Mouse (Mus musculus): ENCODE results near the gene Pram1. TPM values are rescaled to one million over a fixed set of nuclear protein-coding genes. Genes with fewer than 3 reads are reported as not detected.
"Not testable (repeated sequence)": the region's sequence is repeated elsewhere in the genome, so short reads cannot be mapped to it uniquely, and the experiment has no call there.

Pram1 gene
- total RNA-seq (2014; fragmentation: Nextera tagmentation) (0.72 TPM in 1 of 2 replicates, not detected in the other), total RNA-seq (2017) (not detected in 2 replicates)

DNA sequence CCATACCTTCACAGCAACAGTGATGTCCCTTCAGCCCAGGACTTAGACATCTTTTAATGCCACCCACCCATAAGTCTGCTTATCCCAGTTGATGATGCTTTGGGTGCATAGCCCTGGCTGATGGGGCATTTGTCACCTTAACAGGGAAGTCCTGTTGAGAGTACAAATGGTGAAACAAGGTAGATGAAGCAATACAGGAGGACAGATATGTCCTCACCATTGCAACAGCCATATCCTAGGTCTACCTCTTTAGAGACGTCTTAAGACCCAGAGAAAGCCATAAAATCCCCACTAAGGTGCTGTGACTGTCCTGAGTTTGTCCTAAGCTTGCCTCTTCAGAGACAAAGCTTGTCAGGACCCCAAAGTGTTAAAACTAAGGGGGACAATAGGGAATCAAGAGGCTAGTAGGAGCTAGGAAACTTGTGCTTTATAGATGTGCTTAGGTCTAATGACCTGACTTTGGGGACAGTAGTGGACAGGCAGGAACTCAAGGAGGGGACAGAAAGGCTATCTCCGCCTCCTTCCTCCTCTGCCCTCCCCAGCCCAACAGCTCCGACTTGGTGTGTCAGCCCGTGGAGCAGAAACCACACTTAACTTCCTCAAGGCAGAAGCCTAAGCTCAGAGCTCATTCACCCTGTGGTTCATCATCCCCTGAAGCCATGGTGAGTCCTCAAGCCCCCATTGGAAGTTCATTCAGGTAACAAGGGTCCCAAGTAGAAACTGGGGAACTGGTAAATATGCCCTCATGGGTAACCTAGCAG lies at the start of gene Pram1:
Pram1 (plus strand) TSS at position 541 of the 761 bp plus-strand sequence.
- no peak for ATAC-seq (replicated peaks; ENCODE audit: low FRiP score, low TSS enrichment, poor library complexity, severe bottlenecking)

GRCm38 (mm10) chr17:33597271-33597670 lies 40.6 kb upstream of the Pram1 start:
- ATAC-seq (replicated peaks; ENCODE audit: low FRiP score, low TSS enrichment, poor library complexity, severe bottlenecking): no peak

GRCm38 (mm10) chr17:33598506-33598905 lies 39.4 kb upstream of the Pram1 start:
- ATAC-seq (replicated peaks; ENCODE audit: low FRiP score, low TSS enrichment, poor library complexity, severe bottlenecking): no peak

GRCm38 (mm10) chr17:33599836-33600475 lies 37.9 kb upstream of the Pram1 start:
- no peak for ATAC-seq (replicated peaks; ENCODE audit: low FRiP score, low TSS enrichment, poor library complexity, severe bottlenecking)

GRCm38 (mm10) chr17:33600831-33601230 lies 37.0 kb upstream of the Pram1 start:
- no peak for ATAC-seq (replicated peaks; ENCODE audit: low FRiP score, low TSS enrichment, poor library complexity, severe bottlenecking)

DNA sequence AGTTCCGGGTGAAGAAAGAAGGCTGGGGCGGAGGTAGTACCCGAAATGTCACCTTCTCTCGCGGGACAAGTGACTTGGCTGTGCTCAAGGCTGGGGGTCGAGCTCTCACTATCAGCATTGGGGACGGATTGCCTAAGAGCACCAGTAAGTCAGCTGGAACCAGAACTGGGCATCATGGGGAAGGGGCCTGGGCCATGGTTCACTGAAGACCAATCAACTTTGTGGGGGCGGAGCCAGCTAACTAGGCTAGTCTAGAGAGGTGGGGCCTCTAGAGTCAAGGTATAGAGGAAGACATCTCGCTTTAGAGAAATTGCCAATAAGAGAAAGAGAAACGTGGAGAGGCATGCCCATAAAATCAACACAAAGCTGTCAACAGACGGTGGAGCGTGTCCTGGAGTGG lies 35.9 kb upstream of the Pram1 start:
- ATAC-seq (replicated peaks; ENCODE audit: low FRiP score, low TSS enrichment, poor library complexity, severe bottlenecking): no peak

- peak; percentile 47; the same call in 1 of the 2 replicates for ATAC-seq (replicated peaks; ENCODE audit: low FRiP score, low TSS enrichment, poor library complexity, severe bottlenecking)
Measured at GRCm38 (mm10) chr17:33607273-33607672, 30.6 kb upstream of the Pram1 start.

- ATAC-seq (replicated peaks; ENCODE audit: low FRiP score, low TSS enrichment, poor library complexity, severe bottlenecking): no peak
Measured at GRCm38 (mm10) chr17:33610548-33610947, 27.3 kb upstream of the Pram1 start.

GRCm38 (mm10) chr17:33613726-33614125 lies 24.1 kb upstream of the Pram1 start:
- ATAC-seq (replicated peaks; ENCODE audit: low FRiP score, low TSS enrichment, poor library complexity, severe bottlenecking): not testable (repeated sequence)

DNA sequence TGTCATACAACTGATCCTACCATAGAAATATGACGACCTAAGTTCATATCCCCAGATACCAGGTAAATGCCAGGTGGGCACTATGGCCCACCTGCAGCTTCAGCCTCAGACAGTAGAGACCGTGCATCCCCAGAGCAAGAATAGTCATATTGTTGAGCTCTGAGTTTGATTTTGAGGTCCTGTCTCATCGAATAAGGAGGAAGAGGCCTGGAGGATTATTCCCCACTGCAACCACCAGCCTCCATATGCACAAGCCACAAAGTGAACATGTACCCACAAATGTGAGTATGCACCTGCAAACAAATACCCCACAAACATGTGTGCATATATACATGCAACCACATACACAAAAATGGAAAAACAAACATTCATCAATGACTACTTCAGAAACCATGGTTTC lies 10.6 kb upstream of the Pram1 start:
- no peak for ATAC-seq (replicated peaks; ENCODE audit: low FRiP score, low TSS enrichment, poor library complexity, severe bottlenecking)

DNA sequence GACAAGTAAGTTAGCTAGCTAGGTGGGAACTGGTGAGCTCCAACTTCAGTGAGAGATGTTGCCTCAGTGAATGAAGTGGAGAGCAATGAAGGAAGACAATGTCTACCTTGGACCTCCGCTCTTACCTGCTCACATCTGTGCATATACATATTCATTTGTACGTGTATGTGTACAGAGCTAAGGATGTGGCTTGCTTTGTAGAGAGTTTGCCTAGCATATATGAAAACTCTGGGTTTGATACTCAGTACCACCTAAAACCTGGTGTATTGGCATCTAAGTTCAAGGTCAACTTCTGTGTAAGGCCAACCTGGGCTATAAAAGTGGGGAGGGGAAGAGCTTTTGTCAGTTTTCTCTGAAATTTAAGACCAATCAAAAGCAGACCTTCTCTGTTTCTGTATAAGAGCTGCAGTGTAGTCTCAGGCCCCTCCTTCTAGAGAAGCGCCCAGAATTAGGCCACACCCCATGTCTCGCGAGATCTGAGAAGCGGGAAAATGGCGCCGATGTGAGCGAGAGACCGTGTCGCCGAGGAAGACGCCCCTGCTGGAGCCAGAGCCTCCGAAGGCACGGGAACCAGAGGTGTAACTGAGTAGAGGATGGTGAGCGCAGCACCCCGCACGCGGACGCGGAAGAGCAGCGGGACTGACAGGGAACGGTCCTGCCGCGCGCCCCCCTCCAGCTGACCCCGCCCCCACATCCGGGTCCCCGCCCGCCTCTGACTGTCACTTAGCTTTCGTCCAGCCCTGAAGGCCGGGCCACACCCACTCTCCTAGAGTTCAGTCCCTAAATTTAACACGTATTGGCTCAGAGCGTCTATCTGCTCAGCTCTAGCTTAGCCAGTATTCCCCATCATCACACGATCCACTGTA lies 9.0 kb upstream of the Pram1 start, which contains the start of gene Zfp414:
Zfp414 (plus strand) TSS at position 470 of the 866 bp plus-strand sequence.
- peak; percentile 96 for ATAC-seq (replicated peaks; ENCODE audit: low FRiP score, low TSS enrichment, poor library complexity, severe bottlenecking)

- ATAC-seq (replicated peaks; ENCODE audit: low FRiP score, low TSS enrichment, poor library complexity, severe bottlenecking): no peak
Measured at GRCm38 (mm10) chr17:33629487-33630125, 8.2 kb upstream of the Pram1 start.

DNA sequence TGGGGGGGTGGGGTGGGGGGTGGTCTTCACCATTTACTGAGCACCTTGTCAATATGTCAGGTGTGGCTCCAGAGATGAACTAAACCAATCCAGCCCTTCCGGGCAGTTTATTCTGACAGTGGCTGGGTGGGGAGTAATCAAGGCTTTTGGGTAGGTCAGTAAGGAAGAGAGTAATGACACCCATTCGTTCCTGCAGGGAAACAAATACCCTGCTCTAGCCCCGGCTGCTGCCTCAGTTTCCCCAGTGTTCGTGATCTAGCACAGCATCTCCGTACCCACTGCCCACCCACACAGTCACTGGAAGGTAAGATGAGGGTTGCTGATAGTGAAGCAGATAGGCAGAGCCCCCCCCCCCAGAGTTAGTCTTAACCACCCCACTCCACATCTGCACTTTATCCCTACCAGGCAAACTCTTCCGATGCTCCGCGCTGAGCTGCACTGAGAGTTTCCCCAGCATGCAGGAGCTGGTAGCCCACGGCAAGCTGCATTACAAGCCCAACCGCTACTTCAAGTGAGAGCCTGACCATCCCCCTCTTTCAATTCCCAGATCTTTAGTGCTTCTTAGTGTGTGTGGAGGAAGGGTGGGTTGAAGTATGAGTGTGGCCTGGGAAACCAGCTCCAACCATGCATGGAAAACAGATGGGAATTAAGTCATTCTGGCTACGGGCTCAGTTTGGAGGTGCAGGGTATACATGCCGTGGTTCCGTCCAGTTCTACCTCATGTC lies 7.5 kb upstream of the Pram1 start:
- no peak for ATAC-seq (replicated peaks; ENCODE audit: low FRiP score, low TSS enrichment, poor library complexity, severe bottlenecking)

GRCm38 (mm10) chr17:33631236-33631635 lies 6.6 kb upstream of the Pram1 start:
- no peak for ATAC-seq (replicated peaks; ENCODE audit: low FRiP score, low TSS enrichment, poor library complexity, severe bottlenecking)

DNA sequence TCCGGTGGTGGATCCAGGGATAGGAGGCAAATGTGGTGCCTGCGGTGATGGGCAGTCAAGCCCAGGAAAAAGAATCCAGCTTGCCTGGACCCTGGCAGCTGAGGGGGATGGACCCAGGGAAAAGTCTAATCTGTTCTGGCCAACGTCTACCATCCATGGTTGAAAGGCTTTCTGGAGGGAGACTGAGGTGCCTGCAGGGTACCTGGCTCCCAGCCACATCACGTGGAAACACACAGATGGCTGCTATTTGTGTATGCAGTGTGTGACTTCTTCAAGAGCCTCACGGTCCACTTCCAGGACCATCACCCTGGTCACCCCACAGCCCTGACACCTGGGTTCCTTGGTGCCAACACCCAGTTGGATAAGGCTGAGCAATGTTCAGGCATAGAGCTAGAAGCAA lies 6.1 kb upstream of the Pram1 start:
- no peak for ATAC-seq (replicated peaks; ENCODE audit: low FRiP score, low TSS enrichment, poor library complexity, severe bottlenecking)

DNA sequence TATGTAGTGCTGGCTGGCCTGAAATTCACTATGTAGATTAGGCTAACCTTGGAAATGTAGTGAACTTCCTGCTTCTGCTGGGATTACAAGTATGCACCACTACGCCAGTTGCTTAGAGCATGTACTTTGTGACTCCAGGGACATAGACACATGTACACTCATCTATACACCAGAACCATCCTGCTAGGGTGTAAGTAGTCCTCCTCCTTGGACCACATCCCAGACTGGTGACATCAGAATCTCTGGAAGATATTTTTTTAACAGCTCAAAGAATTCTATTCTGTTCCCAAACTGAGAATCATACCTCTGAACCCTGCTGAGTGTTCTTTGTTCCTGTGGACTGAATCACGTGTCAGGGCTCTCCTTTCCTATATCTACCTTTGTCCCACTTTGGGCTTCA lies 818 bp upstream of the Pram1 start:
- no peak for ATAC-seq (replicated peaks; ENCODE audit: low FRiP score, low TSS enrichment, poor library complexity, severe bottlenecking)

DNA sequence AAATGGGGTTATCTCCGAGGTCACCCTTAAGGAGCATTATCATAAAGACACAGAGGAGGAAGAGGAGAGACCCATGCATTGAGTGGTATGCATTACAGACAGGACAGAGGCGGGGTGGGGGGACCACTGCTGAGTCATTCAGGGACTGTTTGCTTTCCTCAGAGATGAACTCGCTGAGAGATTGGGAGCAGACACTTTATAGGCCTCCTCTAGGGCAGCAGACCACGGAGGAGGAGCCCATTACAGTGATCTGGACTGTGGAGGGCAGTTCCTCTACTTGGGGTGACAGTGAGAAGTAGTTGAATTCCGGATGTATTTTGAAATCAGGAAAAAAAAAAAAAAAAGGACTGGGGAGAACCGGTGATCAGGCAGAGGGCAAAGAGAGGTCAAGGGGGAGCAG lies 1.9 kb downstream of the Pram1 start:
- ATAC-seq (replicated peaks; ENCODE audit: low FRiP score, low TSS enrichment, poor library complexity, severe bottlenecking): no peak

DNA sequence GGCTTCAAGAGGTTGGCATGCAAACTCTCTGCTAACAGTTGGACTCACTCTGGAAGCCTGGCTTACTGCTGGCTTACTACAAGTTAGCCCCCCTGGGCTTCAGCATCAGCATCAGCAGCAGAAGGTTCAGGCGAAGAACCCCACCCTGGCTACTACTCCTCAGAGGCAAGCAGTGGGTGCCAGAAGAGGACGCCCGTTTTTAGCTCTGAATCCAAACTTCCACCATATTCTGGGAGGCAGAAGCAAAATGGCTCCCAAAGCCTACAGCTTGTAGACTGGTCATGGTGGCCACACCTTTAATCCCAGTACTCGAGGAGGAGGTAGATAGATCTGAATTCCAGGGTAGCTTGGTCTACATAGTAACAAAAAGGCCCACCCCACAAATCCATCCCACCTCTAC lies 6.2 kb downstream of the Pram1 start:
- no peak for ATAC-seq (replicated peaks; ENCODE audit: low FRiP score, low TSS enrichment, poor library complexity, severe bottlenecking)

- no peak for ATAC-seq (replicated peaks; ENCODE audit: low FRiP score, low TSS enrichment, poor library complexity, severe bottlenecking)
Measured at GRCm38 (mm10) chr17:33645073-33645472, 7.2 kb downstream of the Pram1 start.

All from megakaryocyte-erythroid progenitor cell, adult 5-6 weeks (primary cell).